Mouse (Mus musculus) urinary bladder, adult 18-20 months (tissue): ENCODE data around the gene Tet2.

Source experiments
- DNase-seq, 2 experiments: peaks; one replicate each; pipeline ENCODE4 v3.0.0; 2022; ENCODE audit warnings: low spot score in 2 of 2, mixed read lengths in 2 of 2

Gene Tet2

DNA sequence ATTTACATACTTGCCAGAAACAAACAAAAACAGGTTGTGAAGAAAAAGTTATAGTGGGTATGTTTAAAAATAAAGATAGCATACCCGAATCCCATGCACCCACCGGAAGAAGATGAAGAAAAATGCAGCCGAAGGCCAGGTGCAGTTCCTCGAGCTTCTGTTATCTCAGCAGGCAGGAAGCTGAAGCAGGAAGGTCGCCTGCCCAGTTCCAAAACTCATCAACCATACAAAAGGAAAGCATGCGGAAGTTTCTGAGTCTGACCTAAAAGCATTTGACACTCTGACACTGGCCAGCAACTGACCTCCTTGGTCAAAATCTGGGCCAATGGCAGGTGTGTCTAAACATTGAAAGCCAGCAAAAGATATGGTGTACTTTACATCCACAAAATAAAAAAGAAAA, 26.8 kb downstream of the Tet2 start:
- DNase-seq: no peak

GRCm38 (mm10) chr3:133517406-133517805, 27.5 kb downstream of the Tet2 start:
- peak in 1 of 2 experiments; percentile 10 for DNase-seq

- DNase-seq: peak in 1 of 2 experiments; percentile 30
These were observed 28.8 kb downstream of the Tet2 start for GRCm38 (mm10) chr3:133516137-133516536.

GRCm38 (mm10) chr3:133515204-133515969, 29.6 kb downstream of the Tet2 start:
- DNase-seq: no peak

GRCm38 (mm10) chr3:133514290-133514689, 30.6 kb downstream of the Tet2 start:
- DNase-seq: no peak

- no peak for DNase-seq
These were observed 31.5 kb downstream of the Tet2 start for GRCm38 (mm10) chr3:133513475-133513874.

DNA sequence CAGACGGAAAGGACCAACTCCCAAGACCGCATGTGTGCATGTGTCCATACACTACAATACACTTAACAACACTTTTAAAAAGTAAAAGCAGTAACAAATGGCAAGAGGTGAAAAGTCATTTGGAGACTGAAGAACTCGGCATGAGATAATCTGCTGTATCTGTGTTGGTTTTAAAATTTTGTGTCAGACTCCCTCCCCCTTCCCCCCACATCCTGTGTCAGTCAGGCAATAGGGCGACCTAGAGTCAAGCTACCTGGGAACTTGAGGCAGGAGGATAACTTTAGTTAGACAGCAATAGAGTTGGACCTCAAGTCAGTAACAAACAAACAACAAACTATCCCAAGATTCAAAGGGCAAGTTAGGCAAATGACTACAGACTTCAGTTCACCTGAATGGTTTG, 34.6 kb downstream of the Tet2 start:
- DNase-seq: no peak

DNA sequence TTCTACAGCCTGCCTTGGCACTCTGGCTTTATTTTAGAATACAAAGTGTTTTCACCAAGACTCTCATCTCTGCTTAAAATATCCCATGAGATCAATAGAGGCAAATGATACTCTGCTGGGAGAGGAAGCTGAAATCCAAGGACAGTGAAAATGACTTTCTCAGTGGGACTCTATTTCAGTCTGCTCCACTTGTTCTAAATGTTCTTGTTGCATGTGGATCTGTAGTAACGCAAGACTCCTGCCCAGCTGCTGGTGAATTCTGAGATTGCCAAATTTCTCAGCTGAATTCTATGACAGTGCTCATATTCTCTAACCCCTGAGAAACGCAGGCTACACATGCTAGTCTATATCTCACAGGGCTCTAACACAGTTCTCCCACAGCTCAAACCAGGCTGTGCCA, 35.1 kb downstream of the Tet2 start:
- DNase-seq: no peak

DNA sequence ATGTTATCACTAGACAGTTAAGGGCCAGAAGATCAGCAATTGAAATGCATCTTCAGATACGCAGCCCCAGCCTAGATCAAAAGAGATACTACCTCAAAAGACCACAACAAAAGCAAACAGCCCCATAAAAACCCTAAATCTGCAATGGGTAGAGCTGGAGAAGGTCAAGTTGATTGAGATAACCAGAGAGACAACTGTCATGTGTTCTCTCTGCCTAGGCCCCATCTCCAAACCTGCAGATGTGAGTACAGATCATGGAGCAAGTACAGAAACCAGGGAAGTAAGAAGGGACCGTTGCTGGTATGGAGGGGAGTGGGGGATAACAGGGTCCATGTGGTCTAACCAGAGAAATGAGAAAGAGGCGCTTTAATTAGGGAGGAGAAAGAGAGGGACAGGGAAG, 36.1 kb downstream of the Tet2 start:
- DNase-seq: no peak

DNA sequence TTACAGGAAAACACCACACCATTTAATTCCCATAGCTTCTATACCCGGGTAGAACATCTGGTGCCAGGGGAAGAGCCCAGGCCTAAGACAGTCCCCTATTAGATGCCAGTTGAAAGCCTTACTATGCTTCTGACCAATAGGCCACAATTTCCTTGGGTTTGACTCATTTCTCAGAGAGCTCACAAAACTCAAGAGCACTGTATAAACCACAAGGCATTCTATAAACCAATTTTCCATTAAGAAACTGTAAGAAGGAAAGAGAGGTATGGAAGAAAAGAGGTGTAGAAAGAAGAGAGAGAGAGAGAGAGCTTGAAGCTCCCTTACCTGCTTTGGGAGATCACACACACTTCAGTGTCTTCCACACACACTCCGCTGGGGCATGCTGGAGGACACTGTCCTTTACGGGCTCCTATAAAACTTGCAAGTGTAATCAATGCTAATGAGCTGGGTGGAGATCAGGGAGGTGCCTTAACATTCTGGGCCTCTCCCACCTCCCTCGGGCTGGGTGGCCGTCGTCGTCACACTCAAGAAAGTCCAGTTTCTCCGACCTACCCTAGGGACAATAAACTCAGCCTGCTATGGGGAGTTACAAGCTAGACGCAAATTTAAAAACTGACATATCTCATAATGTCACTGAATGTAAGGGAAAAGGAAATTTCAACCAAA, 38.5 kb downstream of the Tet2 start:
- no peak for DNase-seq

DNA sequence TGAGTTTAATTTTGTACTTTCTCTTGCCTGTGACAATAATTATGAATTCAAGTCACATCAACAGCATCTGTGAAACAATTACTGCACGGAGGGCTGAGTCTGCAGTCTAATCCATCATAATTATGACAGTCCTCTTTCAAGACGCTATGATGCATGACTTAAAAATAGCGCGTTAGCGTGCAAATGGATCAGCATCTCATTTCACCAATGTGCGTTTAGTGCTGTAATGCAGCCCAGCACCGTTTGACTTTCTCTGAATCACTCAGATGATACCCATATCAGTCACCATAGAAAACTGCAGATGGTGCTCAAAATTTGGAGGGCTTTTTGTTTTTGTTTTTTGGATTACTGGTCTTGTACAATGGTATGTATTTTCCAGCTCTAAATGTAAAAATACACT, 48.0 kb downstream of the Tet2 start:
- DNase-seq: no peak

GRCm38 (mm10) chr3:133491370-133491769, 53.6 kb downstream of the Tet2 start:
- DNase-seq: no peak

GRCm38 (mm10) chr3:133488022-133488725, 56.8 kb downstream of the Tet2 start:
- no peak for DNase-seq

- DNase-seq: no peak
These were observed 62.1 kb downstream of the Tet2 start for GRCm38 (mm10) chr3:133482887-133483286.

DNA sequence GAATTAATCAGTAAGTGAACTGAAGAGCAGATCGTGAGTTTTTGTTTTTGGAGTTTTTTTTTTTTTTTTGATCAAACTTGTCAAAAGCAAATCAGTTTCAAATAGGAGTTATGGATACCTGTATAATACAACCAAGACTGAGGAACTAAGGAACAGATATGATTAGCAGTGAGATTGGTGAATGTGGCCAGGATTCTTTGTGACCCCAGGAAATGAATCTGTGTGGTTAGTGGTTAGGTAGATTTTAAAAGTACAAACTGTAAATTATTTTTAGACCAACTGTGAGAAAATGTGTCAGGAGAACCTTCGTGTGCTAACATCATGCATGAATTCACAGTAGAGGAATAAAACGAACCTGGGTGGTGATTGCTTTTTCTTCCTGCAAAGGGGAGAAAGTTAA, 66.0 kb downstream of the Tet2 start:
- no peak for DNase-seq

- no peak for DNase-seq
These were observed 71.2 kb downstream of the Tet2 start for GRCm38 (mm10) chr3:133473781-133474180.

DNA sequence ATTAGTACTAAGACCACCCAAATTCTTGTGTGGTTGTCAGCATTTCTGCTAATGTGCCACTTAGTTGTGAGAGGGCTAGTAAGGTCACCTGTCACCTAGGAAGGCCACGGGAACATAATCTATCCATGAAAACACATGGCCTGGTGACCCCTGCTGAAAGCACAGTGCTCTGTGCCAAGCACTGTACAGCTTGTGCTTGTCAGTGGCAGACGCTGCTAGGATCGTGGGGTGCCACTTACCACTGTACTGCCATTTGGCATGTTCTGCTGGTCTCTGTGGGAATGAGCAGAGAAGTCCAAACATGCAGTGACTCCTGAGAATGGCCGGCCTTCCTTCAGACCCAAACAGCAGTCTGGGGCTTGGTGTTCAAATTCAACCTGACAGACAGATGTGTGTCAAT, 73.8 kb downstream of the Tet2 start:
- DNase-seq: no peak

- no peak for DNase-seq
These were observed 76.1 kb downstream of the Tet2 start for GRCm38 (mm10) chr3:133468883-133469282.

- DNase-seq: no peak
These were observed 81.7 kb downstream of the Tet2 start for GRCm38 (mm10) chr3:133463233-133463632.

- DNase-seq: no peak
These were observed 82.5 kb downstream of the Tet2 start for GRCm38 (mm10) chr3:133462485-133462884.

DNA sequence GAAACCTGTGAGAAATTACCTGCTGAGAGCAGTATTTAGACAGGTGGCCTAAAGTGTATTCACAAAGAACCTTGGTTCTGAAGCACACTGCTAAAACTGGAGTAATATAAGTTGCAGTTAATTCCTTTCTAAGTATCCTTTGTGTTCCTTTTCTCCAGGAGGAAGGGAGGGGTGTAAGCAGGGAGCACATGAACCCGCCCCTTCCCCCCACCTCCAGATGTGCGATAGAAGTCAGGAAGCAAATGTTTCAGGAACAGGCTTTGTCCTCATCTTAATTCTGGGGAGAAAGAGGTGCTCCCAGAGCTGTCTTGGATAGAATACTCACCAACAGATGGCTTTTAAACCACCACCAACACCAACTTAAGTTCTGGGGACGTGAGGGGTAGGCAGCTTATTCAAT, 82.9 kb downstream of the Tet2 start:
- DNase-seq: no peak

- no peak for DNase-seq
These were observed 85.8 kb downstream of the Tet2 start for GRCm38 (mm10) chr3:133459174-133459573.

- no peak for DNase-seq
These were observed 91.0 kb downstream of the Tet2 start for GRCm38 (mm10) chr3:133453896-133454295.
